Mouse (Mus musculus) forebrain, embryonic 16.5 days (tissue): ENCODE measurements around the gene Scaf8. TPM values are rescaled to one million over a fixed set of nuclear protein-coding genes. Genes with fewer than 3 reads are reported as not detected.
"Not testable (repeated sequence)": the region's sequence is repeated elsewhere in the genome, so short reads cannot be mapped to it uniquely, and the experiment has no call there.

Experiments used
- ATAC-seq: fragments of 200-750 bp; cut with Nextera tagmentation; 2 replicates; pipeline ENCODE4 v1.8.0; 2017; ENCODE audit warnings: mild to moderate bottlenecking, moderate library complexity
- H3K27ac ChIP-seq: fragments of 300-500 bp; sonication (generic); 2 replicates; pipeline ENCODE4 v1.5.1; 2014; ENCODE audit warnings: low read length, control low read depth
- H3K27me3 ChIP-seq: fragments of 300-500 bp; sonication (generic); replicated peaks from 2 replicates; pipeline ENCODE4 v1.6.1; 2014; ENCODE audit warnings: low read length; ENCODE audit not compliant: control insufficient read depth, insufficient read depth
- H3K36me3 ChIP-seq: fragments of 300-500 bp; sonication (generic); 2 replicates; pipeline ENCODE4 v1.6.1; 2014; ENCODE audit not compliant: control insufficient read depth, insufficient read depth
- H3K4me1 ChIP-seq: fragments of 300-500 bp; sonication (generic); replicated peaks from 2 replicates; pipeline ENCODE4 v1.6.1; 2014; ENCODE audit warnings: low read length; ENCODE audit not compliant: control insufficient read depth, insufficient read depth
- H3K4me2 ChIP-seq: fragments of 300-500 bp; sonication (generic); 2 replicates; pipeline ENCODE4 v1.6.1; 2014; ENCODE audit warnings: mild to moderate bottlenecking, low read length, control low read depth
- H3K4me3 ChIP-seq: fragments of 300-500 bp; sonication (generic); replicated peaks from 2 replicates; pipeline ENCODE4 v1.5.1; 2014; ENCODE audit warnings: mild to moderate bottlenecking, low read length, control low read depth
- H3K9ac ChIP-seq: fragments of 300-500 bp; sonication (generic); replicated peaks from 2 replicates; pipeline ENCODE4 v1.6.1; 2014; ENCODE audit warnings: low read depth, low read length, control low read depth
- H3K9me3 ChIP-seq: fragments of 300-500 bp; sonication (generic); 2 replicates; pipeline ENCODE4 v1.6.1; 2016; ENCODE audit warnings: low read length; ENCODE audit not compliant: control insufficient read depth
- WGBS: fragments of 180-500 bp; shearing (Covaris S2); extraction: QIAGEN DNeasy Blood & Tissue Kit; methylation state at CpG from one replicate; pipeline ENCODE4 v1.1.7; 2014; 5-methylcytosine and 5-hydroxymethylcytosine counted together
- polyA plus RNA-seq: library from polyadenylated mRNA; unstranded; fragments of >200 nt; fragmentation: Nextera tagmentation; extraction: Ambion mirVana; gene quantifications from 2 replicates; pipeline ENCODE4 v1.2.1, GENCODE M21; 2015

The Scaf8 gene
- polyA plus RNA-seq, 1 experiment from 2014 or later, result 17.0 TPM

- Histone ChIP-seq H3K27me3 (no peaks in the 10 kb centered on the region), H3K36me3 (no peaks in the 10 kb centered on the region), H3K4me2 (peak overlapping the region; percentile 61), H3K27ac (peak overlapping the region; percentile 97), H3K9ac (peak overlapping the region; percentile 67), H3K4me3 (peak overlapping the region; percentile 53), H3K9me3 (no peaks in the 10 kb centered on the region), H3K4me1 (peaks cover 3% of the 10 kb centered on the region; the same call in 1 of the 2 replicates)
- WGBS, result under 1% methylated on average over 35 of the region's 40 CpGs
- ATAC-seq, result peak; percentile 86
Measured at GRCm38 (mm10) chr17:3083886-3084550, 30.8 kb upstream of the Scaf8 start.

- WGBS, result 0% methylated on average over 25 of the region's 31 CpGs
- Histone ChIP-seq H3K27ac (peak overlapping the region; percentile 97), H3K27me3 (no peaks in the 10 kb centered on the region), H3K4me1 (peaks cover 3% of the 10 kb centered on the region; the same call in 1 of the 2 replicates), H3K9me3 (no peaks in the 10 kb centered on the region), H3K9ac (peak overlapping the region; percentile 67), H3K36me3 (no peaks in the 10 kb centered on the region), H3K4me2 (peak overlapping the region; percentile 61), H3K4me3 (peak overlapping the region; percentile 53)
- ATAC-seq, result peak; percentile 53
Measured at GRCm38 (mm10) chr17:3084551-3084930, 30.2 kb upstream of the Scaf8 start.

- Histone ChIP-seq H3K9ac (no peak overlapping the region; the same call in 1 of the 2 replicates), H3K4me3 (peak overlapping the region; percentile 53), H3K4me2 (peak overlapping the region; percentile 61), H3K27me3 (no peaks in the 10 kb centered on the region), H3K9me3 (no peaks in the 10 kb centered on the region), H3K27ac (no peak overlapping the region), H3K4me1 (peaks cover 3% of the 10 kb centered on the region; the same call in 1 of the 2 replicates), H3K36me3 (no peaks in the 10 kb centered on the region)
- WGBS, result 65% methylated on average over 3 of the region's 3 CpGs
- no peak for ATAC-seq
Measured at GRCm38 (mm10) chr17:3085152-3085551, 29.6 kb upstream of the Scaf8 start.

- Histone ChIP-seq H3K36me3 (no peaks in the 10 kb centered on the region), H3K9me3 (no peaks in the 10 kb centered on the region), H3K4me2 (no peak overlapping the region), H3K4me3 (no peak overlapping the region), H3K9ac (no peak overlapping the region), H3K4me1 (no peaks in the 10 kb centered on the region), H3K27me3 (no peaks in the 10 kb centered on the region), H3K27ac (no peak overlapping the region)
- ATAC-seq, result no peak
- 60% methylated on average over 4 of the region's 4 CpGs for WGBS
Measured at GRCm38 (mm10) chr17:3092682-3093081, 22.1 kb upstream of the Scaf8 start.

- WGBS, result 81% methylated on average over 1 of the region's 1 CpGs
- not testable (repeated sequence) for H3K4me1 ChIP-seq, H3K9me3 ChIP-seq, H3K27me3 ChIP-seq, H3K4me3 ChIP-seq, H3K4me2 ChIP-seq, ATAC-seq, H3K27ac ChIP-seq, H3K36me3 ChIP-seq, H3K9ac ChIP-seq
Measured at GRCm38 (mm10) chr17:3099273-3099672, 15.5 kb upstream of the Scaf8 start.

- Histone ChIP-seq H3K9me3 (no peaks in the 10 kb centered on the region), H3K36me3 (no peaks in the 10 kb centered on the region), H3K27me3 (no peaks in the 10 kb centered on the region), H3K27ac (no peak overlapping the region), H3K4me1 (peaks cover 6% of the 10 kb centered on the region; the same call in 1 of the 2 replicates), H3K4me2 (peak overlapping the region; percentile 36), H3K4me3 (0 out of 2 replicates have a peak overlapping the region, but pooled peaks have one; percentile 11), H3K9ac (0 out of 2 replicates have a peak overlapping the region, but pooled peaks have one; percentile 15)
- WGBS, result 3% methylated on average over 14 of the region's 14 CpGs
- ATAC-seq, result peak; percentile 71
Measured at GRCm38 (mm10) chr17:3102336-3103165, 12.2 kb upstream of the Scaf8 start.

- H3K4me2 ChIP-seq, result no peak overlapping the region
- no peak overlapping the region for H3K4me3 ChIP-seq
- no peak overlapping the region for H3K27ac ChIP-seq
- H3K9me3 ChIP-seq, result no peaks in the 10 kb centered on the region
- no peak for ATAC-seq
- H3K4me1 ChIP-seq, result peaks cover 6% of the 10 kb centered on the region; the same call in 1 of the 2 replicates
- H3K9ac ChIP-seq, result no peak overlapping the region
- H3K27me3 ChIP-seq, result no peaks in the 10 kb centered on the region
- no peaks in the 10 kb centered on the region for H3K36me3 ChIP-seq
- WGBS, result 85% methylated on average over 6 of the region's 6 CpGs
Measured at GRCm38 (mm10) chr17:3104154-3104931, 10.4 kb upstream of the Scaf8 start.

GRCm38 (mm10) chr17:3105022-3105421 lies 9.8 kb upstream of the Scaf8 start:
- Histone ChIP-seq H3K27me3 (no peaks in the 10 kb centered on the region), H3K9me3 (no peaks in the 10 kb centered on the region), H3K36me3 (no peaks in the 10 kb centered on the region), H3K9ac (no peak overlapping the region), H3K4me1 (peaks cover 6% of the 10 kb centered on the region; the same call in 1 of the 2 replicates), H3K4me3 (no peak overlapping the region), H3K4me2 (no peak overlapping the region), H3K27ac (no peak overlapping the region)
- WGBS, result 94% methylated on average over 1 of the region's 1 CpGs
- ATAC-seq, result no peak
